Mouse (Mus musculus) layer of hippocampus, adult 18-20 months (tissue): ENCODE data around the gene Tas2r116. TPM values are rescaled to one million over a fixed set of nuclear protein-coding genes. Genes with fewer than 3 reads are reported as not detected.

Experiments used
- DNase-seq, 2 experiments: peaks; one replicate each; pipeline ENCODE4 v3.0.0; 2022; ENCODE audit warnings: low spot score in 2 of 2
- long read RNA-seq: library from polyadenylated mRNA; stranded (forward); transcript quantifications from one replicate; pipeline ENCODE4 v2.0.0, GENCODE M21; 2021
- total RNA-seq, 2 experiments: library from RNA; stranded (reverse); gene quantifications; 2 replicates each; pipeline ENCODE4 v1.2.3; 2021

The Tas2r116 gene
- total RNA-seq = not detected
- long read RNA-seq = 0 reads

GRCm38 (mm10) chr6:132855138-132855537, at the start of gene Tas2r116:
TSS of gene Tas2r116 (plus strand) at chr6:132855438.
- no peak for DNase-seq

GRCm38 (mm10) chr6:132846842-132847241, 8.4 kb upstream of the Tas2r116 start, which contains the start of gene Tas2r123:
TSS of gene Tas2r123 (plus strand) at chr6:132847142.
- no peak for DNase-seq

DNA sequence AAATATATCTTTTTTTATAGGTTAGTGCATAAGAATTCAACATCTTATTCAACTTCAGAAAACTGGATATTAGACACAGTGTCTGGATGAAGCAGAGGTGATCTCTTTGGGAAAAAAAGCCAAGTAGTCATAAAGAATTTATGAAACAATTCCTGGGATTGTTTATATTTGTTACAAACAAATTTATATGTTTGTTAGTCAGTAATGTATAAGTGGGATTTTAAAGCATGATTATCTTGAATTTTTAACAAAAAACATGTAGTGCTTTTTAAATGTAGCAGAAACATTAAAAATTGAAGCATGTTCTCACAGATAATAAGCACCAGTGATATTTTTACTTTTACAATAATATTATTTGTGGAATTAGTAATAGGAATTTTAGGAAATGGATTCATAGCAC, 12.5 kb downstream of the Tas2r116 start, which contains the start of gene Tas2r110:
Gene Tas2r110, plus strand, starts transcription at position 301 of the 400 bp plus-strand sequence.
- no peak for DNase-seq

- DNase-seq = no peak
These were observed 37.5 kb downstream of the Tas2r116 start, which contains the start of gene Tas2r113 for GRCm38 (mm10) chr6:132892711-132893110. TSS of gene Tas2r113 (plus strand) at chr6:132893011.

Other genes starting within 250 kb of the Tas2r116 start
- gene A630073D07Rik, start 203.9 kb upstream of the Tas2r116 start, total RNA-seq = not detected
- gene Tas2r120, start 198.5 kb upstream of the Tas2r116 start, total RNA-seq = not detected
- not detected for gene Tas2r121, start 154.4 kb upstream of the Tas2r116 start, total RNA-seq
- gene Tas2r122, start 143.5 kb upstream of the Tas2r116 start, total RNA-seq = not detected
- not detected for gene Tas2r115, start 117.4 kb upstream of the Tas2r116 start, total RNA-seq
- gene Tas2r124, start 100.7 kb upstream of the Tas2r116 start, total RNA-seq = not detected
- gene Tas2r102, start 93.3 kb upstream of the Tas2r116 start, total RNA-seq = not detected
- not detected for gene Tas2r136, start 77.3 kb upstream of the Tas2r116 start, total RNA-seq
- not detected for gene Tas2r117, start 52.6 kb upstream of the Tas2r116 start, total RNA-seq
- gene Tas2r123, start 8.3 kb upstream of the Tas2r116 start, total RNA-seq = not detected
- not detected for gene Tas2r110, start 12.6 kb downstream of the Tas2r116 start, total RNA-seq
- not detected for gene Tas2r113, start 37.6 kb downstream of the Tas2r116 start, total RNA-seq
- gene Tas2r125, start 54.2 kb downstream of the Tas2r116 start, total RNA-seq = not detected
- not detected for gene Tas2r129, start 95.7 kb downstream of the Tas2r116 start, total RNA-seq
- gene Tas2r131, start 102.5 kb downstream of the Tas2r116 start, total RNA-seq = not detected
- gene Tas2r109, start 125.5 kb downstream of the Tas2r116 start, total RNA-seq = not detected
- not detected for gene Tas2r103, start 181.7 kb downstream of the Tas2r116 start, total RNA-seq
- not detected for gene Tas2r140, start 200.4 kb downstream of the Tas2r116 start, total RNA-seq
- gene Smim10l1, start 249.5 kb downstream of the Tas2r116 start, total RNA-seq = 100 to 1,000 TPM; 103 to 119 TPM